12 mouse cellular contexts compared by ENCODE assay signal in genomic region chr9:101863130-101863529, GRCm38 (mm10). TPM values are rescaled to one million over a fixed set of nuclear protein-coding genes. Genes with fewer than 3 reads are reported as not detected.
DNase-seq lines count a peak whose midpoint lies in the region; ATAC-seq and TF ChIP-seq lines count a peak whose summit lies in the region.
"Had no signal": no experiment of that assay in that cellular context is flagged by ENCODE, and none has a peak within 500 bp of the region (broad histone marks: within the 10 kb centered on the region; RNA-seq: fewer than 3 reads in every experiment).

No protein-coding gene starts in this region.

- H3K4me3 ChIP-seq in gastrocnemius, adult 2 months, result peak overlapping the region; percentile 62
- H3K4me3 ChIP-seq in forebrain, embryonic 15.5 days, result no peak overlapping the region
- H3K4me3 ChIP-seq: limb, embryonic 12.5 days; megakaryocyte, embryonic 14.5 days had no signal

- DNase-seq in gastrocnemius, adult 2 months, result peak; percentile 24
- no peak for DNase-seq in gastrocnemius, adult 8-10 months (ENCODE audit: low spot score in 2 of 2)
- DNase-seq in heart, postnatal 36 days, result peak; percentile 6 to 19
- peak; percentile 34 for DNase-seq in lung, postnatal 36 days
- no peak for DNase-seq in MN1 (ENCODE audit: low spot score)
- DNase-seq in thymus, adult 18-20 months, result no peak
- DNase-seq in right cerebral cortex, postnatal 4 days, result no peak

- no peak for TF ChIP-seq CTCF in gastrocnemius, adult 2 months (IDR thresholded peaks at IDR 0.05)

- H3K4me1 ChIP-seq in forebrain, embryonic 15.5 days, result peaks cover 12% of the 10 kb centered on the region
- H3K4me1 ChIP-seq: limb, embryonic 12.5 days had no signal

- intact Hi-C loops in gastrocnemius, adult 2 months (cut with DNase I), result loop anchor here (5.0 kb wide), 1 partner anchor 129 kb away; no protein-coding TSS in a partner anchor
- intact Hi-C loops in heart, postnatal 36 days (cut with DNase I), result no loop called here

- no peaks in the 10 kb centered on the region for H3K9me3 ChIP-seq in forebrain, embryonic 15.5 days
- H3K9me3 ChIP-seq: limb, embryonic 12.5 days had no signal

- no peak overlapping the region for H3K9ac ChIP-seq in forebrain, embryonic 15.5 days (replicated peaks)
- H3K9ac ChIP-seq: limb, embryonic 12.5 days had no signal

- H3K4me2 ChIP-seq in forebrain, embryonic 15.5 days (replicated peaks), result no peak overlapping the region
- H3K4me2 ChIP-seq: limb, embryonic 12.5 days had no signal

- 65% methylated on average over 5 of the region's 5 CpGs for WGBS in forebrain, embryonic 15.5 days

- H3K27me3 ChIP-seq in forebrain, embryonic 15.5 days, result no peaks in the 10 kb centered on the region
- H3K27me3 ChIP-seq: megakaryocyte, embryonic 14.5 days had no signal

- ATAC-seq in forebrain, embryonic 15.5 days (replicated peaks), result 0 out of 2 replicates have a peak, but pooled peaks have one; percentile 16

- H3K36me3 ChIP-seq in forebrain, embryonic 15.5 days, result no peaks in the 10 kb centered on the region
- H3K36me3 ChIP-seq: limb, embryonic 12.5 days had no signal

- peak overlapping the region; percentile 68 for H3K27ac ChIP-seq in gastrocnemius, adult 2 months
- peak overlapping the region; percentile 16 for H3K27ac ChIP-seq in forebrain, embryonic 15.5 days (replicated peaks)
- H3K27ac ChIP-seq: limb, embryonic 12.5 days had no signal

RNA-seq across cellular contexts. Expression of gene 9630041A04Rik, which starts 1.5 kb away (rescaled TPM):
- not detected for total RNA-seq in gastrocnemius, adult 2 months (2021)
- not detected for total RNA-seq in gastrocnemius, adult 8-10 months (2022)
- 0.60 TPM in 1 of 2 replicates, not detected in the other for polyA plus RNA-seq in forebrain, embryonic 15.5 days (2015; fragmentation: Nextera tagmentation; extraction: Ambion mirVana)
- total RNA-seq in heart, postnatal 36 days (2021), result not detected
- total RNA-seq: common myeloid progenitor, adult 5-6 weeks had no signal
- polyA plus RNA-seq: C2C12; limb, embryonic 12.5 days had no signal

Comparison
In these comparisons a context has a peak if more than half of its experiments do, and no peak if none do; other contexts are left out.
1. DNase-seq: peak in gastrocnemius, adult 2 months (single experiment), heart, postnatal 36 days (2 of 2) and lung, postnatal 36 days (single experiment); none in gastrocnemius, adult 8-10 months (0 of 2), MN1 (single experiment), thymus, adult 18-20 months (0 of 2) and right cerebral cortex, postnatal 4 days (single experiment).